Mouse (Mus musculus) monocyte, adult 2 months (primary cell): ENCODE results near the gene Mllt10.

ENCODE experiments used
- DNase-seq, 2 experiments: peaks; one replicate each; pipeline ENCODE4 v3.0.0; 2022; ENCODE audit warnings: low spot score in 2 of 2, low read depth in 1 of 2

Mllt10 gene

DNA sequence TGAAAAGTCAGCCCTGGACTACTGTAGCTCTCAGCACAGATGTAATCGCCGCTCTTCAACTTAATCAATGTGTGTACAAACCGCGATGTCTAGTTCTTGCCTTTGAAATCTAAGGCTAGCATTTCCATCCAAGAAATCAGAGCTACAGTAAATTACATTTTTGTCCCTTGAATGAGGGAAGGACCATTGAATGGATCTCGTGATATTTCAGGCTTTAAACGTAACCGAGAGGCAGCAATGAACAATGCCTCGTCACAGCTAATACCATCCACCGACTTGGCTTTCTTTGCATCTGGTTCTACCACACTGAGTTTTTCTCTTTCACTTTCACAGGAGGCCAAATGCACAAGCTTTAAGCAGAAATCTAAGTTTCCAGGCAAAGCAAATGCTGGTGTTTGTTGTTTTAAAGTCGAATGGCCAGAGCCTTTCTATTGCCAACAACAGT, 4.5 kb upstream of the Mllt10 start:
- DNase-seq = no peak

DNA sequence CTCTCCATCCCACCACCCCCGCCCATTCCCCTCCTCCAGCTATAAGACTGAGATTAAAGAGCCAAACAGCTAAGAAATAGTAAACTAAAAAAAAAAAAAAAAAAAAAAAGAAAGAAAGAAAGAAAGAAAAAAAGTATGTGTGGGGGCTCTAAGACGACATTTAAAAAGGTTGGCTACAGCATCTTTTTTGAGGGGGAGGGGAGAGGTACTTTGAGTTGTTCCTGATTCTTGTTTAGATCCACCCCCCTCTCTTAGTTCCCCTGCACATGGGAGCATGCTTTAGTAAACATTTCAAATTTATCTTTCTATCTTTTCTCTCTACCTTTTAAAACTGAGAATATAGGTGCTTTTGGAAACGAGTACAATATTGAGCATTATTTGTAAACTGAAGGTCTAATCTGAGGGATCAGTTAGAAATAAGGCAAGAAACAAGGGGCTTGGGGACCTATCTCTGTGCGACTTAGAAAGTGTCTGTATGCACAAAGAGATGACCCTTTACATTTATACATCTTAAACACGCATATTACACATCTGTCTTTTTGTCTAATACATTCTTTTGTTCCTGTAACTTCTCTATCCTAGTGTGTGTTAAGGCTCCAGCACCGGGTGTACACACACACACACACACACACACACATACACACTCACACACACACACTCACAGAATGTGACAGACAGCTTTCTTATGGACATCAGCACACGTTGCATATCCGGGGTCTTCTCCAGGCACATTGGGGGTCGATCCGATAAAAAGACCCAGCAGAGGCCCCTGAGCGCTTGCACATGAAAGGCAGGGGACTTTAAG, 3.8 kb upstream of the Mllt10 start:
- no peak for DNase-seq

DNA sequence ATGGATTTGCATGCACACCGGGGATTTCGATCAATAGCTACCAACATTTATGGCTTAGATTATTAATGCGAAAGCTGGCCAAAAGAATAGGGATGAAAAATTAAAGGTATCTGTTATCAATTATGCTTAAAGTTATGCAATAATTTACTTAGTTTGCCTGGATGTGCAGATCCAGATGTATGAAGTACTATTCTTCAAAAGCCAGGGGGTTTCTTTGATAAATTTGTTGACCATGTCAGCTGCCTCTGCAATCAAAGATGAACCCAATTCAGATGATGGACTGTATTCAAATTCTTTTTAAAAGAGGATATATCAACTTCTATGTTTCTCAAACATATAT, 3.2 kb upstream of the Mllt10 start:
- DNase-seq = no peak

DNA sequence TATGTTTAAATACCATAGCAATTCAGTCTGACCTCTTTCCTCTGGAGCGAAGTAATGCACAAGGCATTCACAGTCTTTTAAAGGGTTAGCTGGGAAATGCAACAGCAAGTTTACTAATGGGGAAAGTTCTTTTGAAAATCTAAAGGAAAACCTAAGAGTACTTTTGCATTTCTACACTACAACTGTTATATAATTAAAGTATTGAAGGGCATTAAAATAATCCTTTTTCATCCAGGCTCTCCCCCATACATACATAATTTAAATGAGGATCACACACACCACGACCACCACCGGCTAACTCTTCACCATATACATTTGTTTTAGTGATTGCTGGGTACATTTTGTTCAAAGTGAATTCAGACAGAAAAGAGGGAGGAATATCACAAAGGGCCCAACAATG, 2.5 kb upstream of the Mllt10 start:
- no peak for DNase-seq

DNA sequence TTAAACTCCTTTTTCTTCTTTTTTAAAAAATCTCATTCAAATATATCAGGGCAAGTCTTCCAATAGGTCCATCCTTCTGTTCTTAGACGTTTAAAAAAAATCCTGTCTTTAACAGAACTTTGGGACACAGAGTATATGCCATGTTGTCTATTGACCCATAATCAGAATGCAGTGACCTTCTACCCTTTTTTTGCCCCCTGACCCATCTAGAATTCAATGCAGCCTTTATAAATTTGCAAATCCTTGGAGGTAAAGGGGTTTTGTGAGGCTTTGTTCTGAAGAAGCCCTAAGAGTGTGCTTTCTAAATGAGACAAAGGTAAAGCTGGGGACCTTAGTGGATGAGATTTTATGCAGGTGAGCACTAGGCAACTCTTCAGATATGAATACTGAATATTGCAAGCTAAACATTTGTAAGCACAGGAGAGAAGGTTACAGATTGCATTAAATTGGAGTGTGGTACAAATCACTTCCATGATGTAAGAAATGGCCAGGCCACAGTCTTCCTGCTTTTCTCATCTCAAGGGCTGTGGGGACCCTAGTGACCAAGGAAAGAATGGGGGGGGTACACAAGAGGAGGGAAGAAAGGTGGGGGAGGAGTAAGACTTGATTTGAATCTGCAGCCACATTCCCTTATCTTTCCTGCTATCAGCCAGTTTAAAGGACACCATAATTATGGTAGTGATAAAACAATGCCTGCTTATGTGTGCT, 1.6 kb upstream of the Mllt10 start:
- DNase-seq = no peak

DNA sequence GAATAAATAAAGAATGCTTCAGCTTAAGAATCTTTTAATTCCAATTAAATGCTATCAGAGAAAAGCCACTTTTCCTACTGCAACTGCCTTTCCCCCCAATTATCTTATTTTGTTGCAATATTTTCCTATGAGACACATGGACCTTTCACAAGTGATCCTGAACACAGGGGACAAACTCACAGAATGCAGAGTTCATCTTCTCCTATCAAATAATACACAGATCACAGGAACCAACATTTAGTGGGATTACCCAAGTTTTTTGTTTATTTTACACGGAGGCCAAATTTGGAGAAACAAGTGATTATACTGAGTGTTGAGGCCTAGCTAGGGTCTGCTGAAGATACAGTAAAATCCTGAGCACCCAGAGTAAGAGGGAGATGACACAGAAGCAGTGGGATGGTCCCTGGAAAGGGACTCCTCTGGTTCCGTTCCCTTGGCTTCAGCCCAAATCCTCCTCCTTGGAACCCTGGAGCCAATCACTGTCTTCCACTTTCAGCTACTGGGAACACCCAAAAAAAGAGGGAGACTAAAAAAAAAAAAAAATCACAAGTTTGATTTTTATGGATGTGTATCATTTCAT, 996 bp upstream of the Mllt10 start:
- no peak for DNase-seq

DNA sequence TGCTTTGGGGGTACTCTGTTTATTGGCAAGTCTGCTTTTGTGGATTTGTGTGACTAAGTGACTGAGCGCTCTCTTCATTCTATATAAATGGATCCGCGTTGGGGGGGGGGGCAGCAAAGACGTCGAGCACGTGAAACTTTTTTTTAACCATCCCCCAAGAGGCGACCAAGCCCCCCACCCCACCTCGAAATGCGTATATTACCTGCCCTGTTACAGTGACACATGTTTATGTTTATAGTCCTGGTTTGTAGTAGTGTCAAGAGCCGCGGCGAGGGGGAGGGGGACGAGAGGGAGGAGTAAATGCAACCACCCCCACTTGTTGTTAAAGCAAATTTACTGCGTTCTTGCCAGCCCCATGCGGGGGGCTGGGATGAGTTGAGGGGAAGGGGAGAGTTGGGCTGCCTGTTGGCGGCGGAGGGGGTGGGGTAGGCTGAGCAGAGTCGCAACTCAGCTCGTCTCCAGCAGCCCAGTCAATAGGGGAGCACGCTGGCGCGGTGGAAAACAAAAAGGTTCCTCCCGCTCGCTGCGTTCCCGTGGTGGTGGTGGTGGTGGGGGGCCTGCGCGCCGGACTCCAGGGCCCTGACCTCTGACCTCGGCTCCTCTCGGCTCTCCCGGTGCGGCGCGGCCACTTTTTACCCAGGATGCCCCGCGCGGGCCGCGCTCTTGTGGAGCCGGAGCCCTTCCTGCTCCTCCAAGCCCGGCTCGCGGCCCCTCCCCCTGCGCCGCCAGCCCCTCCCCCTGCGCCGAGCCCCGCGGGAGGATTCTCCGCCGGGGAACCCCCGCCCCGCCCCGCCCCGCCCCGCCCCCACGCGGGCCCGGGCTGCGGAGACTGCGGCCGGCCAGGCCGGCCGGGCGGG, 1.1 kb downstream of the Mllt10 start:
- peak; percentile 70 to 84 for DNase-seq

DNA sequence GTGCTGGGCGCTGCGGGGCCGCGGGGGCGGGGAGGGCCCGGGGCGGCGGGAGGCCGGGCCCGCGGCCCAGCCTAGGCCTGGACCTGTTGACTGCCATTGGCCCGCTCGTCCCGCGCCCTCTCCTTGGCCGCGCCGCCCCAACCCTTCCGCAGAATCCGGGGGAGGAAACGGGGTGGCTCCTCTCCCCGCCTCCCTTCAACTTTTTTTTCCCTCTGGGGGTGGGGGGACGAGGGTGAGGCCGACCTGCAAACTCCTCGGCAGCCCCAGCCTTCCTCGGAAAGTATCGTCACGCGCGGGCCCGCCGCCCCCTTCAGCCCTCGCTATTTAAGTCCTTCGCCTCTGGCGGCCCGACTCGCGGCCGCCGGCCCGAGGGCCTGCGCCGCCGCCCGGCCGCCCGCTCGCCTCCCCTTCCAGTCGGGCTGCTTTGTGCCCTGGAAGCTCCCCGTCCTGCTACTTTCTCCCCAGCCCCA, 1.8 kb downstream of the Mllt10 start:
- peak; percentile 76 to 85 for DNase-seq

DNA sequence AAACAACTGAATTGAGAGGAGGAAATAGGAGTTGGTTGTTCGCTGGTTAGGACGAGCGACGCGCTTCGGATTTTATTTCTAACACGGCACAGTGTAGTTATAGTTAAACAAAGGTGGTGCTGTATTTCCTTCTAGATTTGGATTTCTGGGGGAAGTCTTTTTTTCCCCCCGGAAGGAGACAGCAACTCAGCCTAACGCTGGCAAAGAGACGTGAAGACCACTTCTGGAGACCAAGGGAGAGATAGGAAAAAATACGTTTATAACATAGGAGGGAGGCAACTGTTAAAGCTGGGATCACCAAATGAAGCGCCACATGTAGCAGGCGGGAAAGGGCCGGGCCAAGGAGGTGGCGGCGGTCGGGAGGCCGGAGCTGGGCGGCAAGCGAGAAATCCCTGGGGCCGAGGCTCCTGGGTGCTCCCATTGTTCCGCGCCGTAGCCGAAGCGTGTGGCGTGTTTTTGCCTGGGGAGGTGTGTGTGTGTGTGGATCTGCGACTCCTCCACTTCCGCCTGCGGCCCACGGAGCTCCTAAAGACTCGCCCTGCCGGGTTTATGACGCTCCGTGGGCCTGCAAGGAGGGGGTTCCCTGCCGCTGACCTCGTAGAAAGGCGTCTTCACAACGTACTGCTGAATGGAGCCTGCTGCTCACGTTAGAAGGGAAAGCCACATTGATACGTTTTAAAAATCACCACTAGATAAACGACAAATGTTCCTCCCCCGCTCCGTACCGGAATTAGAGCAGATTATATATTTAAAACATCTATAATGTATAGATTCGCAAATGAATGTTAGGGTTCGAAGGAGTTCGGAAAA, 2.5 kb downstream of the Mllt10 start:
- peak in 1 of 2 experiments; percentile 60 for DNase-seq

DNA sequence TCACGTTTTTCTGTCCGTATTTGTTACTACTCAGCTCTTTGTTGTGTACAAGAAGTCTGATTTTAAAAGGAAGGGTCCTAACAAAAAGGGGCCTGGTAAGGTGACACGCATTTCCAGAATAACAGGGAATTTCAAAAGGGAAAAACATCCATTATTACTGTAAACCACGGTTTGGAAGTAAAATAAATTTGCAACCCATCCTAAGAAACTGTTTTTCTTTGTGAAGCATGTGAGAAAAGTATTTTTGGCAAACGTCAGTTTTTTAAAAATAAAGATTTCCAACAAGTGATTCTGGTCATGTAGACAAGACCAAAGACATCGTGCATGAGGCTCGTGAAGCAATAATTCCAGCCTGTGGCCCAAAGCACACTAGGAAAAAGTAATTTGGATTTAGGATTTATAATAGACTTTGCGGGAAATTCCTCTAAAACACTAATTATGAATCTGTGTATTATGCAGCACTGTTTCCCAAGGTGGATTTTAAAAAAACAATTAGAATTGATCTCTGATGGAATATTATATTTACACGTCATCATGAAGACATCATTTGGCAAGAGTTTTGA, 3.2 kb downstream of the Mllt10 start:
- DNase-seq = no peak

DNA sequence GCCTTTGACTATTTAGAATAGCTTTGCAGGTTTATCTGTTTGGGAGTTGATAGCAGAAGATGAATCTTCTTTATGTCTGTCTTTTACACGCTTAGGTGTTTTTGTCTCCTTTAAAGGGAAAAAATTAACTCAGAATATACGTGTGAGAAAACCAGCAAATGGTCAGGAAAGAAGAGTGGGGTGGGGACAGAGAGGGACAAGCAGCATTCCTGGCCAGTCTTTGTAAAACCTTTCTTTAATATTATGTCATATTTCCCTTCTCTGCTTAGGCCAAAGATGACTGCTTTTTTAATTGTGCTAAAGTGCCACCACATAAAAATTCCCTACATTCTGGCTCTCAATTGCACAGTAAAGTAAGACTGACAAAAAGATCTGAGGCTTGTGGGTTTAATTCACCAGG, 4.0 kb downstream of the Mllt10 start:
- no peak for DNase-seq

DNA sequence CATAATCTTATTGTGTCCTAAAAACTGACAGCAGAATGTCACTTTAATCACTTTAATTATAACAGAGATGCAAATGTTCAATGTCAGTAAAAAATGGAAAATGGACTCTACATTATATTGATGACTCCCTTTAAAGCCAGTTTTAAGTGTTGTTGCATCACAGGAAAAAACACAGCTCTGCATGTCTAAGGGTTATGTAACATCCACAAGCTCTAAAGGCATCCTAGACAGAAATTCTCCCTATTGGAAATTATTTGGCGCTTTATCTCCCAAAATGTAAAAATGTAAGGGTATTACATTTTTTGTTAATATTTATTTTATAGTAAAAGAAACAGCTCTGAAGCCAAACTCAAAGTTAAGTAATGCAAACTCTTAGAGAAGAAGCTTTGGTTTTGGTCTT, 4.9 kb downstream of the Mllt10 start:
- DNase-seq = no peak

DNA sequence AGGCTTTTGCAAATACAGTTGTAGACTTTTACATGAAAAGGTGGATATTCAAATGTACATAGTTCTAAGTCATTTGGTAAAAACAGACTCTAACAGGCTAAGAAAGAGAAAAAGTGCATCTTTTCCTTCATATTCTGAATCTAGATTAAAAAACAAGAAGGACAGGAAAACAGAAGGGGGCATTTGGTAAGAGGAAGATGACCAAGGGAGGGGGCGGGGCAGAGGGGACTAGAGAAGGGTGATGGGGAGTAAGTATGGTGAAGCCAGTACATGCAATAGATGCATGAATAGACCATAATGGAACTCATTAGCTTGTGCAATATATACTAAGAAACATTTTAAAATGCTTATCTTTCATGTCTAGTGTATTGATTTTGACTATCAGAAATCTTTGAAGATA, 5.4 kb downstream of the Mllt10 start:
- DNase-seq = no peak

DNA sequence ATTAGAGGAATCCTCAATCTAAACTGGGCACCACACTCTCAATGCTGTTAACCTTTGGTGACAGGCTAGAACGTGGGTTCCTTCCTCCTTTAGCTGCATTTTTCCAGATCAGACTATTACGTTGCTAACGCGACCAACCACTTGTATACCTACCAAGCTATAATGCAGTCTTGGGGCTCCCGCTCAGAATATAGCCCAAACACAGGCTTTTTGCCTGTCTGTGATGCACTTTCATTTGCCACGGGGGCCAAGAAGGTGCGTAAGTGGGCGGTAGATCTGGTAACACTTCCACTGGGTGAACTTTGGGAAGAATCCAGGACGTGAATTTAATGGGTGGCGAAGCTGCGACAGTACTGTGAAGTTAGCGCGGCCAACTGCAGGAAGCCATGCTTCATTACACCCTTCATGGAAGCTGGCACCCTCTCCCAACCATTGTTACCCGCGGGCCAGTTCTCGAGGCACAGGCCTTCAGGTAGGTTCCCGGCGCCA, 8.8 kb downstream of the Mllt10 start:
- DNase-seq = peak in 1 of 2 experiments; percentile 44

DNA sequence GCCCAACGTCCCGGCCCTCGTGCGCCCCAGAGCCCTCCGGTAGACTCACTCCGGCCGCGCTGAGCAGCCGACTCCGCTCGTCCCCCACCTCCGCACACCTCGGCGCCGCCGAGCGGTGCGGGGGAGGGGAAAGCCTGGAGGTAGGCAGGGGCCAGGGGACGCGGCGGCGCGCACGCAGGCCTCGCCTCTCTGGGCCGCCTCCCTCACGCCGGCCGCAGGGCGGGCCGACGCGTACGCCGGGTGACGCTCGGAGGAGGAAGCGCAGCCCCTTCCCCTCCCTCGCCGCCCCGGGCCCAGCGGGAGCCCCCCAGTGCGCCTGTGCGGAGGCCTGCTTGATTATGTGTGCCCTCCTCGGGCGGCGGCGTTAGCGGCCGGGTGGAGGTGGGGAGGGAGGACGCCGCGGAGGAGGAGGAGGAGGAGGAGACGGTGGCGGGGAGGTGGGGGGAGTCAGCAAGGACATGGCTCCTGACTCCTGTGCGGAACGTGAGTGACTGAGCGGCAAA, 9.4 kb downstream of the Mllt10 start:
- peak in 1 of 2 experiments; percentile 76 for DNase-seq

DNA sequence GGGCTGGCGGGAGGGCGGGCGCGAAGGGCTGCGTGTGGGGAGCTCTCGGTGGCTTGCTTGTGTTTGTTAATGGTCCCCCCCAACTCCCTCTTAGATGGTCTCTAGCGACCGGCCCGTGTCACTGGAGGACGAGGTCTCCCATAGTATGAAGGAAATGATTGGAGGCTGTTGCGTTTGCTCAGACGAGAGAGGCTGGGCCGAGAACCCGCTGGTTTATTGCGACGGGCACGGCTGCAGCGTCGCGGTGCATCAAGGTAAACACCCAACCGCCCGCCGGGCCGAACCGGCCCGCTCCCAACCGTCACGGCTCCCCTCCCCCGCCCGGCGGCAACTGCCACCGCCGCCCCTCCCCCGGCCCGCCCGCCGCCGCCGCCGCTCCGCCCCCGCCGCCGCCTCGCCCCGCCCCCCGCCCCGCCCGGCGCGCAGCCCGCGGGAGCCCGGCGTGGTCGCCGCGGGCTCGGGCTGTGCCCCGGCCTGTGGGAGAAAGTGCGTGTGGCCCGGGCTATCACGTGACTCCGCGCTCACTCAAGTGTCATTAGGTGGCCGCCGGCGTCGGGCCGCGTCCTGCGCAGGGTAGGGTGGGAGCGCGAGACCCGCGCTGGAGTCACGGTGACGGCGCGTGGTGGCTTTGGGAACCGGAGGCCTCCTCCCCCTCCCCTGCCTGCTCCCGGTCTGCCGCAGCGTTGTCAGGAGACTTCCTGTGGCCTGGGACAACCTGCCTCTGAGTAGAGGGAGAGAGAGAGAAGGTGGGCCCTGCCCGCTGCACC, 10.1 kb downstream of the Mllt10 start:
- DNase-seq = peak in 1 of 2 experiments; percentile 42

DNA sequence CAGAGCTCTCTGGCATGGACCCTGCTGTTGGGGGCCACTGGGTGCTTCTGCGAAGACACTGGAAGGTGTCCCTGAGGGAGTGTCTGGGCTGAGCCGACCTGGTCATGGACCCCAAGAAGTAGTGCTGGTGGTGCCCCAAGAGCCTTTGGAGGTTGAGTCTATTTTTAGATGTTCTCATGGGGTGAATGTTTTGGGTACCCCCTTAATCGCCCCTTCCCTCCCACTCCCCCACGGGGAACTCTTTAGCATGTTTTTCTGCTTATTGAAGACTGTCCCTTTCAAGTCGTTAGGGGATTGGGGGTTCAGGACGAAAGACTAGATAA, 10.6 kb downstream of the Mllt10 start:
- DNase-seq = no peak

DNA sequence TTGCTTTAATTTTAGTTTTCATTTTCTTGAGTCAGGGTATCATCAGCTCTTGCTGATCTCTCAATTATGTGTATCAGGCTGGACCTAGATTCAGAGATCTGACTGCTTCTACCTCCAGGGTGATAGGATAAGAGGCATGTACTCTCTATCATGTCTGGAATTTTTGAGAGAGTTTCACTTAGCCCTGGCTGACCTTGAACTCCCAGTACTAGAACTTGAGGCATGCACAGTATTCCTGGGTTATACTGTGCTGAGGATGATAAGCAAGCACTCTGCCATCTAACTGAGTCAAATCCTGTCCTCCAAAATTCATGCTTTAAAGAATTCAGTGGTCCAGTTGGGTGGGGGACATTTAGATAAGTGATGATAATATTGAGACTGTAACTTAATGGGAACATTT, 11.4 kb downstream of the Mllt10 start:
- DNase-seq = no peak
